Mouse (Mus musculus) olfactory bulb, adult 2 months (tissue): Measurements from ENCODE around the gene Gm42715.

ENCODE experiments used
- CTCF ChIP-seq: fragments of 200-500 bp; IDR thresholded peaks from 2 replicates; pipeline ENCODE4 v1.5.1; 2012; ENCODE audit warnings: low read depth, mild to moderate bottlenecking, low read length, moderate library complexity; ENCODE audit not compliant: insufficient read depth
- POLR2A ChIP-seq: fragments of 200-500 bp; IDR thresholded peaks from 2 replicates; pipeline ENCODE4 v1.6.1; 2012; ENCODE audit warnings: mild to moderate bottlenecking, low read depth, low read length, moderate library complexity; ENCODE audit not compliant: insufficient read depth

- no peak for TF ChIP-seq CTCF
- TF ChIP-seq POLR2A: no peak
These were observed 39.1 kb upstream of the Gm42715 start for GRCm38 (mm10) chr7:127480321-127480720.
